Mouse (Mus musculus) hindbrain, embryonic 16.5 days (tissue): ENCODE results near the gene Cisd1. TPM values are rescaled to one million over a fixed set of nuclear protein-coding genes. Genes with fewer than 3 reads are reported as not detected.
A peak's percentile ranks its signal among the peaks of the same experiment; 100 is the strongest.

Experiments used
- ATAC-seq: fragments of 200-750 bp; cut with Nextera tagmentation; 2 replicates; pipeline ENCODE4 v1.8.0; 2017; ENCODE audit warnings: moderate TSS enrichment, moderate library complexity
- H3K27ac ChIP-seq: fragments of 300-500 bp; sonication (generic); 2 replicates; pipeline ENCODE4 v1.5.1; 2014; ENCODE audit warnings: low read depth, mild to moderate bottlenecking, control low read depth, low read length, moderate library complexity
- H3K27me3 ChIP-seq: fragments of 300-500 bp; sonication (generic); replicated peaks from 2 replicates; pipeline ENCODE4 v1.6.1; 2014; ENCODE audit warnings: low read length; ENCODE audit not compliant: control insufficient read depth, insufficient read depth
- H3K36me3 ChIP-seq: fragments of 300-500 bp; sonication (generic); 2 replicates; pipeline ENCODE4 v1.6.1; 2014; ENCODE audit warnings: mild to moderate bottlenecking, low read length, moderate library complexity, mixed read lengths; ENCODE audit not compliant: control insufficient read depth, insufficient read depth
- H3K4me1 ChIP-seq: fragments of 300-500 bp; sonication (generic); 2 replicates; pipeline ENCODE4 v1.6.1; 2014; ENCODE audit warnings: low read depth, low read length; ENCODE audit not compliant: control insufficient read depth, insufficient read depth
- H3K4me2 ChIP-seq: fragments of 300-500 bp; sonication (generic); 2 replicates; pipeline ENCODE4 v1.6.1; 2014; ENCODE audit warnings: mild to moderate bottlenecking, low read length, control low read depth, moderate library complexity
- H3K4me3 ChIP-seq: fragments of 300-500 bp; sonication (generic); 2 replicates; pipeline ENCODE4 v1.5.1; 2014; ENCODE audit warnings: mild to moderate bottlenecking, low read length, control low read depth, moderate library complexity
- H3K9ac ChIP-seq: fragments of 300-500 bp; sonication (generic); 2 replicates; pipeline ENCODE4 v1.6.1; 2014; ENCODE audit warnings: low read depth, mild to moderate bottlenecking, control low read depth, low read length, moderate library complexity
- H3K9me3 ChIP-seq: fragments of 300-500 bp; sonication (generic); 2 replicates; pipeline ENCODE4 v1.6.1; 2014; ENCODE audit warnings: mild to moderate bottlenecking, low read length, moderate library complexity; ENCODE audit not compliant: control insufficient read depth
- WGBS: fragments of 180-500 bp; shearing (Covaris S2); extraction: QIAGEN DNeasy Blood & Tissue Kit; methylation state at CpG from one replicate; pipeline ENCODE4 v1.1.7; 2014; 5-methylcytosine and 5-hydroxymethylcytosine counted together
- polyA plus RNA-seq: library from polyadenylated mRNA; unstranded; fragments of >200 nt; fragmentation: Nextera tagmentation; extraction: Ambion mirVana; gene quantifications from 2 replicates; pipeline ENCODE4 v1.2.1, GENCODE M21; 2015

Gene Cisd1
- polyA plus RNA-seq, 1 experiment from 2014 or later, result 365 TPM

DNA sequence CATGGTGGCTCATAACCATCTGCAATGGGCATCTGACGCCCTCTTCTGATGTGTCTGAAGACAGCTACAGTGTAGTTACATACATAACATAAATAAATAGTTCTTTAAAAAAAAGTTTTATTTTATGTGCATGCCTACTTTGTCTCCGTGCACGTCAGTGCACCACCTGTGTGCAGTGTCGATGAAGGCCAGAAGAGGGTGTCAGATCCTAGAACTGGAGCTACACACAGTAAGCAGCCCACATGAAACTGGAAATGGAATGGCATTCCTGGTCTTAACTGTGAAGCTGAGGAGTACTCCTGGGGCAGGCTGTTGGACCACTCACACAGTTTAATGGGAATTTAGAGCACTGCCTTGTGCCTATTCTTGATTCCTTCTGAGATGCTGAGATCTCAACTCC, 12.4 kb downstream of the Cisd1 start:
- WGBS, result 88% methylated on average over 4 of the region's 4 CpGs
- Histone ChIP-seq H3K9ac (no peak overlapping the region), H3K4me3 (no peak overlapping the region), H3K27ac (no peak overlapping the region), H3K36me3 (peaks cover 12% of the 10 kb centered on the region), H3K27me3 (no peaks in the 10 kb centered on the region), H3K4me2 (no peak overlapping the region), H3K9me3 (no peaks in the 10 kb centered on the region), H3K4me1 (no peaks in the 10 kb centered on the region)
- ATAC-seq, result no peak

DNA sequence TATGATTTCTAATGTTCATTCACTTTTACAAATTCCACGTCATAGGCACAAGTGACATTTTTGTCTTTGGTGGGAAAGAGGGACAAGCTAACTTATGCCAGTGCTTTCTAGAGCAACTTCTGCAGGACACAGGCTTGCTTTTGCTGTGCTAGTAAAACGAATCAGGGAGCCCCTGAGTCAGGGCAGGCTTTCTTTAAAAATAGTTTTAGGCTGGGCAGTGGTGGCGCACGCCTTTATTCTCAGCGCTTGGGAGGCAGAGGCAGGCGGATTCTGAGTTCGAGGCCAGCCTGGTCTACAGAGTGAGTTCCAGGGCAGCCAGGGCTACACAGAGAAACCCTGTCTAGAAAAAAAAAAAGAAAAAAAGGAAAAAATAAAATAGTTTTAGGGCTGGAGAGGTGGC, 12.8 kb downstream of the Cisd1 start:
- no peak overlapping the region for H3K4me2 ChIP-seq
- 96% methylated on average over 7 of the region's 7 CpGs for WGBS
- ATAC-seq, result no peak
- H3K27ac ChIP-seq, result no peak overlapping the region
- H3K4me1 ChIP-seq, result no peaks in the 10 kb centered on the region
- H3K36me3 ChIP-seq, result peaks cover 12% of the 10 kb centered on the region
- H3K27me3 ChIP-seq, result no peaks in the 10 kb centered on the region
- no peak overlapping the region for H3K9ac ChIP-seq
- H3K9me3 ChIP-seq, result no peaks in the 10 kb centered on the region
- no peak overlapping the region for H3K4me3 ChIP-seq

DNA sequence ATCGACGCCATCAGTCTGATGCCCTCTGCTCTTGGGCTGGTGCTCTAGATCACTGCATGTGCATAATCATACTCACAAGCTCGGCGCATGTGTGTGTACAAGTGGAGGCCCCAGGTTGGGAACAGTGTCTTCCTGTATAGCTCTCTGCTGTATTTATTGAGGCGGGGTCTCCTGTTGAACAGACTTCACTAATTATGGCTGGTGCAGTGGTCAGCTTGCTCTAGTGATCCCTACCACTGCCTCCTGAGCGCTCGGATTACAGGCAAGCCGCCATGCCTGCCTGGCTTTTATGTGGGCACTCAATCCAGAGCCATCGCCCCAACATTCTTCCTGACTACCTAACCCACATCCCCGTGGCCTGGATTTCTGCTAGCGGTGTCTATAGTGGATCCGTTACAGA, 14.7 kb downstream of the Cisd1 start:
- H3K4me1 ChIP-seq, result no peaks in the 10 kb centered on the region
- H3K27ac ChIP-seq, result no peak overlapping the region
- no peaks in the 10 kb centered on the region for H3K9me3 ChIP-seq
- no peak overlapping the region for H3K4me3 ChIP-seq
- H3K27me3 ChIP-seq, result no peaks in the 10 kb centered on the region
- H3K36me3 ChIP-seq, result peaks cover 5% of the 10 kb centered on the region; the same call in 1 of the 2 replicates
- ATAC-seq, result no peak
- 95% methylated on average over 12 of the region's 12 CpGs for WGBS
- H3K9ac ChIP-seq, result no peak overlapping the region
- H3K4me2 ChIP-seq, result no peak overlapping the region

DNA sequence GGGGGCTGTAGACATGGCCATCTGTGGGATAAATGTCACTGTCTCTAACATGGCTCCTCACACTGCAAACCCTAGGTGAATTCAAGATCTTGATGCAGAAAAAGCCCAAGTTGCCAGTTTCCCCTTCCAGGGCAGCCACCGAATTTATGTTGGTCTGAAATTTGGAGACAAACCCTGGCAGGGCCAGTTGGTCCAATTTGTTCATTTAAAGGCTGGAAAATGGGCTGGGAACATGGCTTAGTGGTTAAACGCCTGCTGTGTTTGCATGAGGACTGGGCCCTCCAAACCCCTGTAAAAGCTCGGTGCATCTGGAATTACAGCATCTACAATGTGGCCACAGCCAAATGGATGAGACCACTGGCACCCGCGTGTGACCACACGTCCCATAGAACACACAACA, 15.5 kb downstream of the Cisd1 start:
- 96% methylated on average over 6 of the region's 6 CpGs for WGBS
- peaks cover 5% of the 10 kb centered on the region; the same call in 1 of the 2 replicates for H3K36me3 ChIP-seq

DNA sequence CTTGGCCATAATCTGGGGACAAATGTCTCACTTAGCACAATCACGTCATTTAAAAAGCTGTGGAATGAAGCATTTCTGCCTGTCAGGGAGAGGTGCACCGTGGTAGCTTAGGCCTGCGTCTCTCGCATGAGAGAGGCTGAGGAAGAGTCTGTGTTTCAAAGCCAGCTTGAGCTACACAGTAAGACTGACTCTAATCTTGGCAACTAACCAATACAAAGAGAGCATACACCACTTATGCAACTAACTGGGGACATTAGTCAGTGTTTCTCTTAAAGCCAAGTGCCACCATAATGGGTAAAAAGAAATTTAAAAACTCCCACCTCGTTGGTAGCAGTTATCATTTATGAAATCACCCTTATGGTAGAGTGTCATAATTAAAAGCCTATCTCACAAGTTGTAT, 15.9 kb downstream of the Cisd1 start:
- 90% methylated on average over 5 of the region's 5 CpGs for WGBS
- no peak overlapping the region for H3K27ac ChIP-seq
- no peaks in the 10 kb centered on the region for H3K9me3 ChIP-seq
- H3K9ac ChIP-seq, result no peak overlapping the region
- no peaks in the 10 kb centered on the region for H3K4me1 ChIP-seq
- H3K36me3 ChIP-seq, result peaks cover 5% of the 10 kb centered on the region; the same call in 1 of the 2 replicates
- H3K4me2 ChIP-seq, result no peak overlapping the region
- no peak overlapping the region for H3K4me3 ChIP-seq
- no peak for ATAC-seq
- no peaks in the 10 kb centered on the region for H3K27me3 ChIP-seq

More for the DNA sequence above, 15.5 kb downstream of the Cisd1 start:
- no peaks in the 10 kb centered on the region for H3K27me3 ChIP-seq
- no peak overlapping the region for H3K9ac ChIP-seq
- no peaks in the 10 kb centered on the region for H3K4me1 ChIP-seq
- no peak overlapping the region for H3K4me2 ChIP-seq
- no peak for ATAC-seq
- H3K9me3 ChIP-seq, result no peaks in the 10 kb centered on the region
- no peak overlapping the region for H3K27ac ChIP-seq
- no peak overlapping the region for H3K4me3 ChIP-seq

DNA sequence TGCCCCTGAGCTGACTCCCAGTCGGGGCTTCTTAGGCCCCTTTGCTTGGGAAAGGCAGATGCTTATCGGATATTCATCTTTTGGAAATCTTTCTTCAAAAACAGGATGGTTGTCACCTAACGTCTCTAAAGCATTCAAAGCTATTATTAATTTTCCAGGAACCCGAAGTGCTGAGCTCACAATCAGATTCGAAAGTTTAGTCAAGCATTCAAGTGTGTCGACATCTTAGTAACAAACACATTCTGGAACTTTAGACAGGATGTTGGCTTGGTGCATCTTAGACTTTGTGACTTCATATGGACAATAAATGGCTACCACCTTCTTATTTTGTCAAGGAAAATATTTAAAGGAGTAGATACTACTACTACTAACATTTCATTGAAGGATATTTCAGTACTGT, 16.4 kb downstream of the Cisd1 start:
- no peak overlapping the region for H3K4me3 ChIP-seq
- H3K27me3 ChIP-seq, result no peaks in the 10 kb centered on the region
- ATAC-seq, result no peak
- 85% methylated on average over 6 of the region's 6 CpGs for WGBS
- no peak overlapping the region for H3K27ac ChIP-seq
- H3K36me3 ChIP-seq, result peaks cover 5% of the 10 kb centered on the region; the same call in 1 of the 2 replicates
- H3K9me3 ChIP-seq, result no peaks in the 10 kb centered on the region
- no peak overlapping the region for H3K4me2 ChIP-seq
- H3K4me1 ChIP-seq, result no peaks in the 10 kb centered on the region
- H3K9ac ChIP-seq, result no peak overlapping the region

DNA sequence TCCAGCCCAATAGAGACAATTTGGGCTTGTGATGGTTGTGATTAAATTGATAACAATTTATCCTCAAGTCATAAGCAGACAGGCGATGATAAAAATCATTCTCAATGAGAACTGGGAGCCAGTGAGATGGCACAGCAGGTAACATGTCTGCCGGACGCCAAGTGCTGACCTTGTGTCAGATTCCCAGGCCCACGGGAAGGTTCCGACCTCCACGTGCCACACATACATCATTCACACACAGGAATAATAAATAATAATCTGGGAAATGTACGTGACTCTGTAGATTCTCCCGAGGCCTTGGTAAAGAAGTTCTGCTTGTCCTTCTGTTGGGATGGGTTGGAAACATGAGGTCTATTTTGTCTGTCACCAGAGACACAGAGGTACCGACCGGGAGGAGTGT, 17.4 kb downstream of the Cisd1 start:
- Histone ChIP-seq H3K9me3 (no peaks in the 10 kb centered on the region), H3K27ac (no peak overlapping the region), H3K4me3 (no peak overlapping the region), H3K36me3 (peaks cover 5% of the 10 kb centered on the region; the same call in 1 of the 2 replicates), H3K4me2 (no peak overlapping the region), H3K9ac (no peak overlapping the region), H3K4me1 (no peaks in the 10 kb centered on the region), H3K27me3 (no peaks in the 10 kb centered on the region)
- WGBS, result 77% methylated on average over 10 of the region's 10 CpGs
- no peak for ATAC-seq

DNA sequence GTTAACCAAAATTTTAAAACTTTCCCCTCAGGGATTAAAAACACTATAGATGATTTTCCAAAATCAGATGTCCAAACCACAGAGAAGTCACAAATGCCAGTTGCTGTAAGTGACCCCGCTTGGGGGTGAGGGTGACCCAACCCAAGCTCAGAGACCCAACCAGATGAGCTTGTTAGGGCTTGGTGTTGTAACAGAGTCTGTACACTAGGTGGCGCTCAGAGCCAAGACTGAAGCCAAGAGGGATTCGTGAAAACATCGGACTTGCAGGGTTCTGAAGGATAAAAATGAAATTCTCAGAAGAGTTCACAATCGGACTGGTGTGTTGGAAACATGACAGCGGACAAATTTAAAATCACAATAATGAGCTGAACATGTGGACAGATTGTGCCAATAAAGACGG, 18.0 kb downstream of the Cisd1 start:
- H3K4me2 ChIP-seq, result no peak overlapping the region
- no peaks in the 10 kb centered on the region for H3K9me3 ChIP-seq
- 13% methylated on average over 7 of the region's 7 CpGs for WGBS
- peaks cover 5% of the 10 kb centered on the region; the same call in 1 of the 2 replicates for H3K36me3 ChIP-seq
- no peaks in the 10 kb centered on the region for H3K27me3 ChIP-seq
- H3K9ac ChIP-seq, result no peak overlapping the region
- H3K27ac ChIP-seq, result no peak overlapping the region
- no peak overlapping the region for H3K4me3 ChIP-seq
- no peaks in the 10 kb centered on the region for H3K4me1 ChIP-seq
- peak; percentile 48; the same call in 1 of the 2 replicates for ATAC-seq

DNA sequence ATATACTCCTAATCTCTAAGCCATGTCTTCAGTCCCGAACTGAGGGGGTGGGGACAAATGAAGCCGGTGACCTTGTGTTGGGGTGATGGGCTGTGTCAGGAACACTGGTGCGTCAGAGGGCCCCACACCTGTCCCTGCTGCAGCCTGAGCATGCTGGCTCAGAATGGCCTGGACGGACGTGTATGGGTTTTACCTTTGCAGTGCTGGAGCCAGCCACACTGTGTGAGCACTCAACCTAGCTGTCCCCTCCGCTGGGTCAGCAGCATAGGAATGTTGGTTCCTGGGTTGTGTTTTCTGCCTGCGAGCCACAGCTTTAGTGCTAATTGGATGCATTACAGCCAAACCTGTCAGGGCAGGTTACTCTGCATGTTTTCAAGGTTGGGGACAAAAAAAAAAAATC, 18.6 kb downstream of the Cisd1 start:
- no peak for ATAC-seq
- Histone ChIP-seq H3K27ac (no peak overlapping the region), H3K4me2 (no peak overlapping the region), H3K27me3 (no peaks in the 10 kb centered on the region), H3K36me3 (peaks cover 5% of the 10 kb centered on the region; the same call in 1 of the 2 replicates), H3K4me3 (no peak overlapping the region), H3K9ac (no peak overlapping the region), H3K4me1 (no peaks in the 10 kb centered on the region), H3K9me3 (no peaks in the 10 kb centered on the region)
- WGBS, result 83% methylated on average over 7 of the region's 7 CpGs

DNA sequence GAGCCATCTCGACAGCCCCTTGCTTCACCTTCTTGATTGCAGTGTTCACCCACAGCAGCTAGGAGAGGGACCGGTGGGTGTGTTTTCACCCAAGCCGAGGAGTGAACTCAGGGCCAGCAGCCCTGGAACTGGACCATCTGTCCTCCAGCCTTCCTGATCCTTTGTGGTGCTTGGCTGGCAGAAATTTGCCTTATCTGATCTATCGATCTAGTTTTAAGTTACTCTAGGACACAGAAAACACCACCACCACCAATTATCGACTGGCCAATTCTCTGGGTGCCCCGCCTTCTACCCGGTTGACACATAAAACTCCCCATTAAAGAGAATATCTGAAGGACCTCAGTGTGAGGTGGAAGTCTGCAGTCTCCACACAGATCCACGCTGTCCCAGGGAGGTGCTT, 21.1 kb downstream of the Cisd1 start:
- no peaks in the 10 kb centered on the region for H3K36me3 ChIP-seq
- 89% methylated on average over 8 of the region's 8 CpGs for WGBS
- ATAC-seq, result no peak
- H3K4me3 ChIP-seq, result no peak overlapping the region
- H3K9me3 ChIP-seq, result no peaks in the 10 kb centered on the region
- H3K27me3 ChIP-seq, result no peaks in the 10 kb centered on the region
- H3K4me1 ChIP-seq, result no peaks in the 10 kb centered on the region
- H3K27ac ChIP-seq, result no peak overlapping the region
- no peak overlapping the region for H3K4me2 ChIP-seq
- no peak overlapping the region for H3K9ac ChIP-seq
